Mouse (Mus musculus) intestine, embryonic 16.5 days (tissue): ENCODE measurements around the gene Gtf2i. TPM values are rescaled to one million over a fixed set of nuclear protein-coding genes. Genes with fewer than 3 reads are reported as not detected.

Experiments
- ATAC-seq: fragments of 200-750 bp; cut with Nextera tagmentation; 2 replicates; pipeline ENCODE4 v1.8.0; 2017; ENCODE audit warnings: moderate TSS enrichment, moderate library complexity
- H3K27ac ChIP-seq: fragments of 300-500 bp; sonication (generic); 2 replicates; pipeline ENCODE4 v1.5.1; 2014; ENCODE audit warnings: mild to moderate bottlenecking, low read length
- H3K27me3 ChIP-seq: fragments of 300-500 bp; sonication (generic); replicated peaks from 2 replicates; pipeline ENCODE4 v1.6.1; 2014; ENCODE audit warnings: low read length, control low read depth, mixed read lengths; ENCODE audit not compliant: control insufficient read depth, insufficient read depth
- H3K36me3 ChIP-seq: fragments of 300-500 bp; sonication (generic); 2 replicates; pipeline ENCODE4 v1.6.1; 2014; ENCODE audit warnings: low read length, control low read depth; ENCODE audit not compliant: control insufficient read depth, insufficient read depth
- H3K4me1 ChIP-seq: fragments of 300-500 bp; sonication (generic); 2 replicates; pipeline ENCODE4 v1.6.1; 2014; ENCODE audit warnings: low read length, control low read depth, mixed read lengths; ENCODE audit not compliant: control insufficient read depth, insufficient read depth
- H3K4me2 ChIP-seq: fragments of 300-500 bp; sonication (generic); 2 replicates; pipeline ENCODE4 v1.6.1; 2014; ENCODE audit warnings: low read depth, low read length, control low read depth
- H3K4me3 ChIP-seq: fragments of 300-500 bp; sonication (generic); 2 replicates; pipeline ENCODE4 v1.5.1; 2014; ENCODE audit warnings: mild to moderate bottlenecking, low read length
- H3K9ac ChIP-seq: fragments of 300-500 bp; sonication (generic); 2 replicates; pipeline ENCODE4 v1.6.1; 2014; ENCODE audit warnings: low read depth, low read length
- H3K9me3 ChIP-seq: fragments of 300-500 bp; sonication (generic); 2 replicates; pipeline ENCODE4 v1.6.1; 2016; ENCODE audit warnings: low read length, control low read depth; ENCODE audit not compliant: control insufficient read depth
- WGBS: fragments of 180-500 bp; shearing (Covaris S2); extraction: QIAGEN DNeasy Blood & Tissue Kit; methylation state at CpG from one replicate; pipeline ENCODE4 v1.1.7; 2014; 5-methylcytosine and 5-hydroxymethylcytosine counted together
- polyA plus RNA-seq: library from polyadenylated mRNA; unstranded; fragments of >200 nt; fragmentation: Nextera tagmentation; extraction: Ambion mirVana; gene quantifications from 2 replicates; pipeline ENCODE4 v1.2.1, GENCODE M21; 2015

Gene Gtf2i
- polyA plus RNA-seq, 1 experiment from 2014 or later = 86.7 TPM

GRCm38 (mm10) chr5:134314068-134314674, 389 bp downstream of the Gtf2i start:
- H3K36me3 ChIP-seq = peaks cover 14% of the 10 kb centered on the region
- peak overlapping the region; percentile 96 for H3K9ac ChIP-seq
- H3K27ac ChIP-seq = peak overlapping the region; percentile 99
- H3K27me3 ChIP-seq = no peaks in the 10 kb centered on the region
- peaks cover 26% of the 10 kb centered on the region for H3K4me1 ChIP-seq
- no peaks in the 10 kb centered on the region for H3K9me3 ChIP-seq
- H3K4me3 ChIP-seq = peak overlapping the region; percentile 72
- H3K4me2 ChIP-seq = peak overlapping the region; percentile 67
- peak; percentile 47 for ATAC-seq
- 0% methylated on average over 45 of the region's 64 CpGs for WGBS

GRCm38 (mm10) chr5:134313451-134314067, 1.0 kb downstream of the Gtf2i start:
- Histone ChIP-seq H3K4me1 (peaks cover 26% of the 10 kb centered on the region), H3K4me2 (peak overlapping the region; percentile 67), H3K9ac (peak overlapping the region; percentile 96), H3K27me3 (no peaks in the 10 kb centered on the region), H3K36me3 (peaks cover 16% of the 10 kb centered on the region), H3K4me3 (peak overlapping the region; percentile 72), H3K9me3 (no peaks in the 10 kb centered on the region), H3K27ac (peak overlapping the region; percentile 99)
- peak; percentile 84 for ATAC-seq
- under 1% methylated on average over 67 of the region's 68 CpGs for WGBS

GRCm38 (mm10) chr5:134312691-134313450, 1.7 kb downstream of the Gtf2i start:
- no peak for ATAC-seq
- Histone ChIP-seq H3K9me3 (no peaks in the 10 kb centered on the region), H3K4me1 (peaks cover 26% of the 10 kb centered on the region), H3K4me2 (peak overlapping the region; percentile 67), H3K9ac (peak overlapping the region; percentile 96), H3K4me3 (peak overlapping the region; percentile 72), H3K27me3 (no peaks in the 10 kb centered on the region), H3K36me3 (peaks cover 16% of the 10 kb centered on the region), H3K27ac (peak overlapping the region; percentile 99)
- WGBS = 4% methylated on average over 19 of the region's 19 CpGs

GRCm38 (mm10) chr5:134311894-134312411, 2.6 kb downstream of the Gtf2i start:
- no peak for ATAC-seq
- WGBS = 71% methylated on average over 6 of the region's 6 CpGs
- Histone ChIP-seq H3K9ac (peak overlapping the region; percentile 3; the same call in 1 of the 2 replicates), H3K4me3 (peak overlapping the region; percentile 18; the same call in 1 of the 2 replicates), H3K27ac (no peak overlapping the region), H3K9me3 (no peaks in the 10 kb centered on the region), H3K36me3 (peaks cover 16% of the 10 kb centered on the region), H3K27me3 (no peaks in the 10 kb centered on the region), H3K4me1 (peaks cover 30% of the 10 kb centered on the region), H3K4me2 (peak overlapping the region; percentile 67)

GRCm38 (mm10) chr5:134310201-134310600, 4.4 kb downstream of the Gtf2i start:
- 93% methylated on average over 9 of the region's 9 CpGs for WGBS
- Histone ChIP-seq H3K4me2 (no peak overlapping the region), H3K27ac (no peak overlapping the region), H3K9ac (no peak overlapping the region), H3K4me3 (no peak overlapping the region), H3K4me1 (peaks cover 20% of the 10 kb centered on the region), H3K9me3 (no peaks in the 10 kb centered on the region), H3K27me3 (no peaks in the 10 kb centered on the region), H3K36me3 (peaks cover 16% of the 10 kb centered on the region)
- ATAC-seq = no peak

GRCm38 (mm10) chr5:134309345-134309744, 5.2 kb downstream of the Gtf2i start:
- 97% methylated on average over 1 of the region's 1 CpGs for WGBS
- no peak for ATAC-seq
- Histone ChIP-seq H3K9me3 (no peaks in the 10 kb centered on the region), H3K4me1 (peaks cover 20% of the 10 kb centered on the region), H3K27me3 (no peaks in the 10 kb centered on the region), H3K36me3 (peaks cover 16% of the 10 kb centered on the region), H3K9ac (no peak overlapping the region), H3K4me2 (no peak overlapping the region), H3K4me3 (no peak overlapping the region), H3K27ac (no peak overlapping the region)

- Histone ChIP-seq H3K4me1 (peaks cover 7% of the 10 kb centered on the region; the same call in 1 of the 2 replicates), H3K4me3 (no peak overlapping the region), H3K27me3 (no peaks in the 10 kb centered on the region), H3K9ac (no peak overlapping the region), H3K9me3 (no peaks in the 10 kb centered on the region), H3K4me2 (no peak overlapping the region), H3K27ac (no peak overlapping the region), H3K36me3 (peaks cover 27% of the 10 kb centered on the region)
- ATAC-seq = no peak
- WGBS = 66% methylated on average over 6 of the region's 6 CpGs
Observed at GRCm38 (mm10) chr5:134304639-134305038, 9.9 kb downstream of the Gtf2i start.

- no peak overlapping the region for H3K4me3 ChIP-seq
- no peak overlapping the region for H3K9ac ChIP-seq
- peak; percentile 47; the same call in 1 of the 2 replicates for ATAC-seq
- no peak overlapping the region for H3K4me2 ChIP-seq
- H3K27me3 ChIP-seq = no peaks in the 10 kb centered on the region
- no peaks in the 10 kb centered on the region for H3K9me3 ChIP-seq
- H3K4me1 ChIP-seq = no peaks in the 10 kb centered on the region; the same call in 1 of the 2 replicates
- WGBS = 84% methylated on average over 16 of the region's 16 CpGs
- H3K27ac ChIP-seq = no peak overlapping the region
- peaks cover 9% of the 10 kb centered on the region for H3K36me3 ChIP-seq
Observed at GRCm38 (mm10) chr5:134295277-134296050, 19.1 kb downstream of the Gtf2i start.
